Mouse (Mus musculus) cortical plate, adult 2 months (tissue): ENCODE results near the gene Hist1h2ae. TPM values are rescaled to one million over a fixed set of nuclear protein-coding genes. Genes with fewer than 3 reads are reported as not detected.

Experiments used
- H3K27ac ChIP-seq: fragments of 200-500 bp; 2 replicates; pipeline ENCODE4 v1.5.1; 2012; ENCODE audit warnings: low read length, control low read depth, inconsistent platforms; ENCODE audit not compliant: insufficient read depth
- H3K4me1 ChIP-seq: fragments of 200-500 bp; 2 replicates; pipeline ENCODE4 v1.6.1; 2011; ENCODE audit warnings: low read length; ENCODE audit not compliant: control insufficient read depth, insufficient read depth
- H3K4me3 ChIP-seq: fragments of 200-500 bp; 2 replicates; pipeline ENCODE4 v1.5.1; 2011; ENCODE audit warnings: mild to moderate bottlenecking, low read length, control low read depth; ENCODE audit not compliant: insufficient read depth
- CTCF ChIP-seq: fragments of 200-500 bp; IDR thresholded peaks from 2 replicates; pipeline ENCODE4 v1.5.1; 2011; ENCODE audit warnings: mild to moderate bottlenecking, control low read depth, low read length; ENCODE audit not compliant: insufficient read depth; ENCODE audit errors: extremely low read depth
- POLR2A ChIP-seq: fragments of 200-500 bp; IDR thresholded peaks from 2 replicates; pipeline ENCODE4 v1.6.1; 2011; ENCODE audit warnings: mild to moderate bottlenecking, low read length, control low read depth; ENCODE audit not compliant: insufficient read depth; ENCODE audit errors: extremely low read depth
- polyA plus RNA-seq: library from polyadenylated mRNA; depleted of rRNA; stranded (reverse); fragments of >200 nt; gene quantifications from 2 replicates; pipeline ENCODE4 v1.2.3, GENCODE M21; 2012; rRNA removed

Gene Hist1h2ae
- 0.50 and 1.1 TPM in 2 replicates for polyA plus RNA-seq

- TF ChIP-seq POLR2A: peak; percentile 75
- no peak for TF ChIP-seq CTCF
- peaks cover 2% of the 10 kb centered on the region; the same call in 1 of the 2 replicates for H3K4me1 ChIP-seq
- peak within 1 kb of the TSS; percentile 69 for H3K4me3 ChIP-seq
- peak within 1 kb of the TSS; percentile 99 for H3K27ac ChIP-seq
These were observed at the start of gene Hist1h2ae, which contains the start of gene Hist1h2bg for GRCm38 (mm10) chr13:23571022-23571503. Gene Hist1h2ae, minus strand, starts transcription at chr13:23571220. Gene Hist1h2bg, plus strand, starts transcription at chr13:23571396.

GRCm38 (mm10) chr13:23620056-23620732, 49.2 kb upstream of the Hist1h2ae start:
- TF ChIP-seq CTCF (no peak), POLR2A (no peak)
- H3K4me3 ChIP-seq: peak overlapping the region; percentile 54

DNA sequence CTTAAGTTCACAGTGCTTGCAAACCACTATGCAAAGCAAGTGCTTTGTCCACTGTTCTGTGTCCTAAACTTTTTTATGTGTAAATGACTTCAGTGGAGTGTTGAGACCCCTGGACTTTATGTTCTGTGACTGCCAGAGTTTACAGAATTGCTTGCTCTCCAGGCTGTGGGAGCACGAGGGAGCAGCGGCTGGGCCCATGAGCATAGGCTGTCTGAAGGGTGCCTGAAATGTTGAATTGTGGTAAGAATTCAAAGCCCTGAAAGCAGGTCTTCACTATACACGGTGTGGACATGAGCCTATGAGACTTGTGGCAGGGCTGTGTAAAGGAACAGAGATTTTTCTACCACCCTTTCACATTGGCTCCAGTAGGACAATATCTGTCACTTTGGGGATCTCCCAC, 40.6 kb upstream of the Hist1h2ae start:
- H3K4me1 ChIP-seq: no peaks in the 10 kb centered on the region
- TF ChIP-seq POLR2A: no peak
- no peak for TF ChIP-seq CTCF
- no peak overlapping the region for H3K4me3 ChIP-seq
- no peak overlapping the region for H3K27ac ChIP-seq

More at GRCm38 (mm10) chr13:23620056-23620732, 49.2 kb upstream of the Hist1h2ae start:
- Histone ChIP-seq H3K4me1 (peaks cover 2% of the 10 kb centered on the region), H3K27ac (peak overlapping the region; percentile 95)

DNA sequence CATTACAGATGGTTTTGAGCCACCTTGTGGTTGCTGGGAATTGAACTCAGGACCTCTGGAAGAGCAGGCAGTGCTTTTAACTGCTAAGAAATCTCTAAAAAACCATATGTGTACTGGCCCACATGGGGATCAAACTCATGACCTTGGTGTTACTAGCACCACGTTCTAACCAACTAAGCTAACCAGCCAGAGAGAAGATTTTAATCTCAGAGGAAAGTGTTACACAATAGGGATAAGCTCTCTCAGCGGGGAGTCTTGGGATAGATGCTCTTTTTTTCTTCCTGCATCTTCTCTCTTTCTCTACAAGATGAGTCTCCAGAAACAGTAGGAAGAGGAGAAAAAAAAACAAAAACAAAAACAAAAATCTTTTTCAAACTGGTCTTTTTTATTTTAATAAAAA, 39.4 kb upstream of the Hist1h2ae start:
- H3K4me3 ChIP-seq: no peak overlapping the region
- H3K4me1 ChIP-seq: no peaks in the 10 kb centered on the region
- no peak for TF ChIP-seq CTCF
- TF ChIP-seq POLR2A: no peak
- H3K27ac ChIP-seq: no peak overlapping the region

- Histone ChIP-seq H3K27ac (no peak overlapping the region), H3K4me1 (no peaks in the 10 kb centered on the region), H3K4me3 (no peak overlapping the region)
- TF ChIP-seq CTCF (no peak), POLR2A (no peak)
These were observed 38.8 kb upstream of the Hist1h2ae start for GRCm38 (mm10) chr13:23609844-23610243.

- TF ChIP-seq CTCF (no peak), POLR2A (no peak)
- H3K4me3 ChIP-seq: no peak overlapping the region
- no peaks in the 10 kb centered on the region for H3K4me1 ChIP-seq
- H3K27ac ChIP-seq: no peak overlapping the region
These were observed 38.2 kb upstream of the Hist1h2ae start for GRCm38 (mm10) chr13:23609209-23609608.

DNA sequence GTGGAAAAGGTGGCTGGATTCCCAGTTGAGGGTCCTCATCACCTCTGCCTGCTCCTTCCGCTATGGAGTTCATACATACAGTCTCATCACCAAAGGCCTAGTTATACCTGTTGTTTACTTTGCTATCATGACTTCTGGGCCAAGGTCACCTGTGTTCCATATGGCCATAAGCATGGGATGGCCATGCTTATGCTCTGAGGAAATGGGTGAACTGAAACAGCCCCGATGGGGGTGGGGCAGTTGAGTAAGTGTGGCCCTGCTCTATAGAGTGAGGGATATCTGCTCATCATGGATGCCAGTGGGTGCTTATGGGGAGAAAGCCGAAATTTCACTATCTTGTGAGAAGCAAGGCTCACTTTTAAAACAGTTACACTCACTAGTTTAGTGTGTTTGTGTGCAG, 34.0 kb upstream of the Hist1h2ae start:
- H3K4me3 ChIP-seq: no peak overlapping the region
- no peak overlapping the region for H3K27ac ChIP-seq
- TF ChIP-seq CTCF (no peak), POLR2A (no peak)

GRCm38 (mm10) chr13:23604452-23604851, 33.4 kb upstream of the Hist1h2ae start:
- TF ChIP-seq CTCF (no peak), POLR2A (no peak)
- H3K4me1 ChIP-seq: no peaks in the 10 kb centered on the region
- H3K27ac ChIP-seq: no peak overlapping the region
- no peak overlapping the region for H3K4me3 ChIP-seq

More for the DNA sequence above, 34.0 kb upstream of the Hist1h2ae start:
- H3K4me1 ChIP-seq: no peaks in the 10 kb centered on the region

DNA sequence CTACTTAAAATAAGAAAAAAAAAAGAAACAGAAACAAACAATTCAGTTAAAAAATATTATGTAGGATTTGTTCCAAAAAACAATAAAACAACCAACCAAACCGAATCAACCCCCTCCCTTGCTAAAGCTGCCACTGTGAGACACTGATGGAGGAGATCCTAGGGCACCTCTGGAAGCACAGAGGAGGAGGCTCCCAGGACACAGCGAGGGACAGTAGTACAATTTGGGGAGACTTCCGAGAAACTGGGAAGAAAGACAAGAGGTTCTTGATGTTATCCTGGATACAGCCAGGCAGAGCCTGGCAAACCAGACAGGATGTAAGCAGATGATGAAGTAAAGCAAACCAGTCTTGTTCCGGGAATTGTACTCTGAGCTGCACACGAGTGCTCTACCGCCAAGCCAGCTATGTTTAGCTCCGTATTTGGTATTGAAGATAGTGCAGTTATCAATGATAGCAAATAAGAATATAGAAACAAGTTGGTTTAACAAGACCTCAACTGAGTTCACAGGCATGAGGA, 32.2 kb upstream of the Hist1h2ae start:
- Histone ChIP-seq H3K4me1 (no peaks in the 10 kb centered on the region), H3K27ac (no peak overlapping the region), H3K4me3 (no peak overlapping the region)
- no peak for TF ChIP-seq CTCF
- no peak for TF ChIP-seq POLR2A

- no peaks in the 10 kb centered on the region for H3K4me1 ChIP-seq
These were observed 26.9 kb upstream of the Hist1h2ae start for GRCm38 (mm10) chr13:23597957-23598356.

More at GRCm38 (mm10) chr13:23597957-23598356, 26.9 kb upstream of the Hist1h2ae start:
- no peak overlapping the region for H3K4me3 ChIP-seq
- TF ChIP-seq POLR2A (no peak), CTCF (peak; percentile 67)
- H3K27ac ChIP-seq: no peak overlapping the region
